Mouse (Mus musculus) CH12.LX (cell line): ENCODE results near the gene Zbtb46. TPM values are rescaled to one million over a fixed set of nuclear protein-coding genes. Genes with fewer than 3 reads are reported as not detected.

Experiments
- DNase-seq: peaks from one replicate; pipeline ENCODE4 v3.0.0-alpha.2; 2013; ENCODE audit errors: extremely low read depth
- H3K27ac ChIP-seq: 2 replicates; pipeline ENCODE4 v1.5.1; 2012; ENCODE audit warnings: low read depth, mild to moderate bottlenecking, control low read depth, moderate library complexity; ENCODE audit not compliant: insufficient read depth
- H3K27me3 ChIP-seq: replicated peaks from 2 replicates; pipeline ENCODE3; 2012; ENCODE audit warnings: inconsistent platforms
- H3K36me3 ChIP-seq, 2 experiments: replicated peaks in 1 of 2; 2 replicates each; pipeline versions ENCODE3 to v1.6.1; 2012; ENCODE audit warnings: inconsistent platforms in 1 of 2, low read length in 1 of 2, mild to moderate bottlenecking in 1 of 2, mixed read lengths in 1 of 2, moderate library complexity in 1 of 2; ENCODE audit not compliant: control insufficient read depth in 1 of 2, insufficient read depth in 1 of 2
- H3K4me1 ChIP-seq, 2 experiments: 2 replicates each; pipeline ENCODE4 v1.6.1; 2012; ENCODE audit warnings: inconsistent platforms in 1 of 2, moderate library complexity in 1 of 2; ENCODE audit not compliant: insufficient read depth in 2 of 2, control insufficient read depth in 1 of 2
- H3K4me2 ChIP-seq: 2 replicates; pipeline ENCODE4 v1.6.1; 2012; ENCODE audit warnings: low read depth, mild to moderate bottlenecking, control low read depth; ENCODE audit not compliant: poor library complexity, insufficient read depth, severe bottlenecking
- H3K4me3 ChIP-seq, 3 experiments: fragments of 150-350 bp in 1 of 3; sonication (generic) in 1 of 3; replicated peaks in 1 of 3; 2 replicates each; pipeline versions ENCODE3 to v1.5.1; 2011 to 2012; ENCODE audit warnings: low read depth in 2 of 3, low read length in 2 of 3, mild to moderate bottlenecking in 2 of 3, moderate library complexity in 2 of 3, control low read depth in 1 of 3, improper control_type of control experiment in 1 of 3, inconsistent platforms in 1 of 3, mixed read lengths in 1 of 3; ENCODE audit not compliant: poor library complexity in 1 of 3
- H3K79me2 ChIP-seq: replicated peaks from 2 replicates; pipeline ENCODE4 v1.6.1; 2012; ENCODE audit warnings: mild to moderate bottlenecking, moderate library complexity; ENCODE audit not compliant: control insufficient read depth, poor library complexity, insufficient read depth, severe bottlenecking; ENCODE audit errors: extremely low read depth
- H3K9ac ChIP-seq: 2 replicates; pipeline ENCODE4 v1.6.1; 2012; ENCODE audit warnings: low read depth, mild to moderate bottlenecking, control low read depth, moderate library complexity; ENCODE audit not compliant: insufficient read depth
- H3K9me3 ChIP-seq: replicated peaks from 2 replicates; pipeline ENCODE3; 2012; ENCODE audit warnings: low read length, inconsistent platforms, mixed read lengths
- ELF1 ChIP-seq: IDR thresholded peaks from 2 replicates; pipeline ENCODE4 v1.6.1; 2014; ENCODE audit warnings: low read depth, mild to moderate bottlenecking, inconsistent platforms, low read length, improper control_type of control experiment
- ETS1 ChIP-seq: conservative IDR thresholded peaks from 2 replicates; pipeline ENCODE4 v1.6.1; 2012; ENCODE audit warnings: low read depth, mild to moderate bottlenecking, inconsistent platforms, low read length, improper control_type of control experiment, moderate library complexity
- GABPA ChIP-seq: IDR thresholded peaks from 2 replicates; pipeline ENCODE4 v1.6.1; 2012; ENCODE audit warnings: low read depth, low read length, improper control_type of control experiment, inconsistent platforms; ENCODE audit not compliant: insufficient replicate concordance
- IRF4 ChIP-seq: IDR thresholded peaks from 2 replicates; pipeline ENCODE4 v1.6.1; 2014; ENCODE audit warnings: low read depth, mild to moderate bottlenecking, inconsistent platforms, low read length, improper control_type of control experiment
- JUN ChIP-seq: IDR thresholded peaks from 2 replicates; pipeline ENCODE4 v1.6.1; 2011; ENCODE audit warnings: low read depth, mild to moderate bottlenecking, low read length, improper control_type of control experiment, moderate library complexity; ENCODE audit not compliant: insufficient read depth
- MYC ChIP-seq: IDR thresholded peaks from 2 replicates; pipeline ENCODE4 v1.6.1; 2011; ENCODE audit warnings: low read depth, mild to moderate bottlenecking, improper control_type of control experiment, low read length
- NELFE ChIP-seq: IDR thresholded peaks from 2 replicates; pipeline ENCODE4 v1.6.1; 2011; ENCODE audit warnings: low read depth, low read length, improper control_type of control experiment
- NRF1 ChIP-seq: IDR thresholded peaks from 2 replicates; pipeline ENCODE4 v1.6.1; 2014; ENCODE audit warnings: low read depth, mild to moderate bottlenecking, inconsistent platforms, low read length, improper control_type of control experiment, moderate library complexity
- POLR2A ChIP-seq: IDR thresholded peaks from 2 replicates; pipeline ENCODE4 v1.6.1; 2011; ENCODE audit warnings: low read depth, mild to moderate bottlenecking, improper control_type of control experiment, low read length
- RAD21 ChIP-seq: IDR thresholded peaks from 2 replicates; pipeline ENCODE4 v1.6.1; 2011; ENCODE audit warnings: low read depth, mild to moderate bottlenecking, low read length, improper control_type of control experiment, moderate library complexity
- RCOR1 ChIP-seq: conservative IDR thresholded peaks from 2 replicates; pipeline ENCODE4 v1.6.1; 2012; ENCODE audit warnings: low read depth, mild to moderate bottlenecking, inconsistent platforms, low read length, improper control_type of control experiment
- SIN3A ChIP-seq: IDR thresholded peaks from 2 replicates; pipeline ENCODE4 v1.6.1; 2012; ENCODE audit warnings: low read length, improper control_type of control experiment, inconsistent platforms
- SMC3 ChIP-seq: IDR thresholded peaks from 2 replicates; pipeline ENCODE4 v1.6.1; 2011; ENCODE audit warnings: low read depth, low read length, improper control_type of control experiment
- TBP ChIP-seq: conservative IDR thresholded peaks from 2 replicates; pipeline ENCODE4 v1.6.1; 2011; ENCODE audit warnings: low read depth, low read length, improper control_type of control experiment
- TCF12 ChIP-seq: IDR thresholded peaks from 2 replicates; pipeline ENCODE4 v1.6.1; 2014; ENCODE audit warnings: low read depth, mild to moderate bottlenecking, inconsistent platforms, low read length, improper control_type of control experiment
- USF1 ChIP-seq: IDR thresholded peaks from 2 replicates; pipeline ENCODE4 v1.6.1; 2014; ENCODE audit warnings: low read depth, mild to moderate bottlenecking, inconsistent platforms, low read length, improper control_type of control experiment
- ZKSCAN1 ChIP-seq: IDR thresholded peaks from 2 replicates; pipeline ENCODE4 v1.6.1; 2012; ENCODE audit warnings: low read depth, inconsistent platforms, low read length, improper control_type of control experiment, borderline replicate concordance
- ZMIZ1 ChIP-seq: IDR thresholded peaks from 2 replicates; pipeline ENCODE4 v1.6.1; 2012; ENCODE audit warnings: low read depth, mild to moderate bottlenecking, inconsistent platforms, low read length, improper control_type of control experiment
- ZNF384 ChIP-seq: IDR thresholded peaks from 2 replicates; pipeline ENCODE4 v1.6.1; 2012; ENCODE audit warnings: low read depth, low read length, improper control_type of control experiment, inconsistent platforms
- dilution Hi-C: fragments of 300-500 bp; cut with MboI; formaldehyde crosslinking; loops from 2 replicates; pipeline ENCODE4 v1.14.3; 2020; ENCODE audit warnings: low sequenced_read_pairs; ENCODE audit not compliant: extremely low pct_unique_long_range_greater_than_20kb, extremely low pct_ligation_motif_present
- in situ Hi-C: fragments of 300-500 bp; cut with MboI; formaldehyde crosslinking; loops from 3 replicates; pipeline ENCODE4 v1.14.3; 2019; ENCODE audit warnings: low sequenced_read_pairs, low pct_ligation_motif_present, low pct_unique_long_range_greater_than_20kb, mixed read lengths
- polyA plus RNA-seq: library from polyadenylated mRNA; unstranded; fragments of >175 nt; gene quantifications from 2 replicates; pipeline ENCODE4 v1.2.1, GENCODE M21; 2012; ENCODE audit warnings: low read depth; ENCODE audit not compliant: insufficient read length
- total RNA-seq, 2 experiments: library from RNA; depleted of rRNA; stranded (reverse); fragments of 300-350 nt in 1 of 2; fragments of >200 nt in 1 of 2; gene quantifications; 2 replicates each; pipeline ENCODE4 v1.2.3; 2012 to 2014

Zbtb46 gene
- total and polyA plus RNA-seq, 3 experiments, result 5.3 to 9.3 (median 6.7) TPM

DNA sequence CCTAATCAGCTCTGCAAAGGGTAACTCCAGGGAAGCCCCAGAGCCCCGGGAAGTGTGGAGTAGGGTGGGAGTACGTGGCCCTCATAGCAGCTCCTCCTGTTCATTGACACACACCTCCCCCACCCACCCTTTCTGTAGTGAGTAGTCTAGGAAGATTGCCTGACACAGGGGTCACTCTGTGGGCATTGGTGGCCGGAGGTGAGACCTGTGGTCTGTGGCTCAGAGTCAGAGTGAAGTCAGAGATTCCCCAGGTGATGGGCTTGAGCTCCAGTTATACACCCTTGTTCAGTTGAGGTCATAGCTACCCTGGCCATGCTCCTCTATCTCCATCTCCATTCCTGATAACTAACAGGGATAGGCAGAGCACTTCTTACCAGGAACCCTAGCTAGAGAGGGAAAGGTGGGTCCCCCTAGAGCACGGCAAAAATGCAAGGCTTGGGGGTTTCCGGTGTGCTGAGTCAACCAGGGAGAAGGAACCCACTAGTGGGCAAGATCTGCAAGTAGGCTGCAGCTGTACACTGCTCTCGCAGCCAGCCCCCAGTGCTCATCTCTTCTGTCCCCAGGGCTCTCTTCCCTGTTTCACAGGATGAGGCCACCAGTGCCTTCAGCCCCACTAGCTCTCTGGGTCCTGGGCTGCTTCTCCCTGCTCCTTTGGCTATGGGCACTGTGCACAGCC is 77.5 kb downstream of the Zbtb46 start (continued):
- TF ChIP-seq ZKSCAN1, result no peak
- peak; percentile 57; the same call in 1 of the 2 replicates for TF ChIP-seq ETS1
- peak; percentile 72 for TF ChIP-seq TCF12
- TF ChIP-seq IRF4, result peak; percentile 95
- no peak for TF ChIP-seq POLR2A
- TF ChIP-seq ZNF384, result no peak
- TF ChIP-seq JUN, result peak; percentile 43; the same call in 1 of the 2 replicates
- TF ChIP-seq RCOR1, result peak; percentile 69; the same call in 1 of the 2 replicates
- TF ChIP-seq TBP, result 0 out of 2 replicates have a peak, but pooled peaks have one; percentile 25
- peak; percentile 65 for TF ChIP-seq SIN3A
- TF ChIP-seq GABPA, result no peak
- peak; percentile 7 for TF ChIP-seq RAD21
- no peak for TF ChIP-seq MYC
- 0 out of 2 replicates have a peak, but pooled peaks have one; percentile 25 for TF ChIP-seq ELF1
- TF ChIP-seq SMC3, result no peak; the same call in 1 of the 2 replicates
- no peak for TF ChIP-seq USF1

DNA sequence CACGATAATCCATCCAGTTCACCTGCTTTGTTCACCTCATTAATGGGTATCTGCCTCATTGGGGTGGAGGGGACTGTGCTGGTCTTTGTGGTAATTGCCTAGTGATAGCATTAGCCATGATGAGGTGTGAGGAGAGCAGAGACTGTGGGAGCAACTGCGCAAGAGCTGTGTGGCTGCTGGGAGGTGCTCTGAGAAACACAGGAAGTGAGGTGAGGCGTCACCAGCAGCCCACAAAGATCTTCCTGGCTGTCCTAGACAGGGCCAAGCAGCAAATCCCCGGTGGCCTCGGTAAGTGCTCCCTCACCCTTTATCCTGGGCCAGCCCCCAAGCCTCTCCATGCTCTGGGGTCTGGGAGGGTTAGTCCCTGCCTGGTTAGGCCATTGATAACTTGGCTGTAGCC is 78.1 kb downstream of the Zbtb46 start:
- H3K79me2 ChIP-seq, result peaks cover 8% of the 10 kb centered on the region; the same call in 1 of the 2 replicates
- peaks cover 19 to 44% of the 10 kb centered on the region in 2 experiments for H3K4me1 ChIP-seq
- no peaks in the 10 kb centered on the region for H3K27me3 ChIP-seq
- dilution Hi-C loops, result no loop called here
- peak overlapping the region; percentile 70 for H3K9ac ChIP-seq
- DNase-seq, result peak; percentile 61
- TF ChIP-seq IRF4 (no peak), ELF1 (peak; percentile 74), POLR2A (peak; percentile 33; the same call in 1 of the 2 replicates), NRF1 (peak; percentile 73), NELFE (peak; percentile 27; the same call in 1 of the 2 replicates), TBP (no peak), ZMIZ1 (no peak)
- TF ChIP-seq, all 38 proteins: peak for 4
- H3K27ac ChIP-seq, result peak overlapping the region; percentile 59
- in situ Hi-C loops, result no loop called here
- H3K4me3 ChIP-seq, result peak overlapping the region; percentile 55 to 63 (median 62)
- H3K4me2 ChIP-seq, result peak overlapping the region; percentile 62
- H3K36me3 ChIP-seq, result peaks cover 56 to 91% of the 10 kb centered on the region in 2 experiments
- H3K9me3 ChIP-seq, result no peaks in the 10 kb centered on the region
